Mouse (Mus musculus): ENCODE data around the gene Ndrg4.

The Ndrg4 gene

DNA sequence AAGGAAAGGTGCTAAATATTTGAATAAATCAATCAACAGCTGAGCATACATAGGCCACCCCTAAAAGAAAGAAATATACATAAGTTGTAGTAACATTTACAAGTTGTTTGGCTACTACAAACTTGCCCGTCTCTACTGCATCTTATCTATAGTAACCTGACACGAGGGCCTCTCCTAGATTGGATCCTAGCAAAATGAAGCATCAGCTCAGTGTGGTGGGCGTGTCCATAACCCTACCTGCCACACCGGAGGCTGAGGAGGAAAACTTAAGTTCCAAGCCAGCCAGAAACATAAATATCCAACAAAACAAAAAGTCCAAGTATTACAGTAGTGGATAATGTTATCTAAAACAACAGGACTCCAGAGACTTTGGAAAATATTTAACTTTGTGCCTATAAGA, 50.8 kb downstream of the Ndrg4 start:
- DNase-seq: no peak

DNA sequence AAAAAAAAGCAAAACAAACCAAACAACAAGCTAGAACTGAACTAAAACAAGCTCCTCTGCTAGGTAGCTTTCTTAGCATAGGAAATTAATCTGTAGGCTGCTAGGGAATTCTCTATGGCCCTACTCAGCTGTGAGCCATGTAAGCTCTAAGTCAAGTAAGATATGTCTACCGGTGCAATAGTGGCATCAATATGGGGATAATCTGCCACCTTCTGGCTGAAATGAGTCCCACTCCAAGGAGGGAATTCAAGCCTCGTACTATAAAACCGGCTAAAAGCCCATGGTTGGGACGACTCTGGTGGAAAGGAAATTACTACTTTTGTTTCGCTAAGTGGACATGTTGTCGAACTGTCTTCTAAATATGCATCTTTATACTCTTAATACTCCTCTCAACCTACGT, 61.8 kb downstream of the Ndrg4 start:
- no peak for DNase-seq

DNA sequence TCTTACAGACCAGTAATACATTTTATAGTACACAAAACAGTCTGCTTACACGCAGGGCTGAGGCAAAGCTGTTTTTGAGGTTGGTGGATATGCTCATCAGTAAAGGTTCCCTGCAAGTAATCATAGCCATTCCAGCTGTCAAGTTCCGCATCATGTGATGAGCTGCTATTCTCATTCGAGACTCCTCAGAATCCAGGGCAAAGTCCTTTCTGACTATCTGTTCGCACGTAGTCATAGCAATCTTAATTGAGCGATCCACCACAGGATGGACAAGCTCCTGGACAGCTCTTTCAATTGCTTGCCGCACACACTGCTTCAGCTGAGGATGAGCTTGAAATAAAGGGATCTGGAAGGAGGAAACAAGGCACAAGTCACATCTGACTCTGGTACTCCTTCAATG, 65.0 kb downstream of the Ndrg4 start:
- DNase-seq: no peak

DNA sequence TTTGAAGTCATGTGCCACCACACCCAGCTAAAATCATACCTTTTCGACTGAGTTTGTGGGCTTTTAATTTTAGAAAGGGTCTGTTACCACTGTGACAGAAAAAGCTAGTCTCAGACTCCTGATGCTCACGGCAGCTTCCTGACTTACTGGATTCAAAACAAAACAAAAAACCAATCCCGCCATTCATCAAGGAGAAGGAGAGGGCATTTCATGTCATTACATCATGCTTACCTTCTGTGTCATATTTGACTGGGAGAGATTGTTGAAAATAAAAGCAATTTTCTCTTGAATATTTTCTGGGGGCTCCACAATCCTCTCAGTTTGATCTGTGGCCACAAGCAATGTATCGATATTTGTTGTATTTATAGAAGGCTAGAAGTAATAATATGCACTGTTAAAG, 71.2 kb downstream of the Ndrg4 start:
- DNase-seq: no peak

DNA sequence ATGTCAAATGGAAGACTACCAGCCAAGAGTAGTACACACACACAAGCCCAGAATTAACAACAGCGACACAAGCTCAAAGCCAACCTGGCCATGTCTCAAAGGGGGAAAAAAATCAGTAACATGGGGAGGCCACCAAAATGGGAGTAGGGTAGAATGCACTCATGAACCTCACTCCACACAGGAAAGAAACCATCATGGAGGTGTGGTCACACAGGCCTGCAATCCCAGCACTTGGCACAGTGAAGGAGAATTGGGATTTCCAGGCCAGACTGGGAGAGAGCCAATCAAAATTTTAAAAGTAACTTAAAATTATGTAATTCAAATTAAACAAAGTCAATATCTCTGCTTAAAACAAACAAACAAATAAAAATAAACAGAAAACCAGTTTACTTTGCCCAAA, 75.1 kb downstream of the Ndrg4 start:
- DNase-seq: no peak

DNA sequence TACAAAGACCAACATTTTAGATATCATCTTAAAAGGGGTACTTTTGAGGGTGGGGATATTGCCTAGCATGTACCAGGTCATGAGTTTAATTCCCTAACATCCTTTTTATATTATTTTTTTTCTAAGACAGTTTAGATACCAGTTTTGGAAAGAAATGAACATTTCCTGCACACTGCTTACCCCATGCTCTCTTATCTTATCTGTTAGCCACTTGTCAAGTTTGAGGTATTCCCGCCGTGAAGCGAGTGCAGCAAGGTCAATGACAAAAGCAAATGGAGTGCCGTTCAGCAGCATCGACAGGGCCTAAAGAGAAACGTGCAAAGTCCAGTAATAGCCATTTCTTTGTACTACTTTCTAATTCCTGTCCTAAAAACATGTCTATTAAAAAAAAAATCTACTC, 83.5 kb downstream of the Ndrg4 start:
- no peak for DNase-seq

DNA sequence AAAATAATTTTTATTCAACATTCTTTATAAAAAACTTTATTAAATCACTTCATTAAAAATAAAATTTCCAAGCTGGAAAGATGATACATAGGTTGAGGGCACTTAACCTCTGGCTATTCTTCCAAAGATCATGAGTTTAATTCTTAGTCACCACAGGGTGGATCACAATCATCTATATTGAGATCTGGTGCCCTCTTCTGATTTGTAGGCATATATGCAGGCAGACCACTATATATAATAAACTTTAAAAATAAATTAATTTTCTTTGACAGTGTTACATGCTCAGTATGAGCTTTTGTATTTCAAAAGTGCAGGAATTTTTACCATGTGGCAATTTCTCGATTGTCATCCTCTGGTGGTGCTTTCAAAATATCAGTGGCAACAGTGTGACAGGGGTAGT, 87.4 kb downstream of the Ndrg4 start:
- no peak for DNase-seq
